Mouse (Mus musculus): ENCODE measurements at regions not wholly inside any gene's neighbourhood (a gene's known extent, or its start where the extent isn't known, plus 50 kb on each side); places are given as distances from the start of the nearest gene placed in this dataset.

GRCm38 (mm10) chr3:115766153-115766552, 51.3 kb upstream of the S1pr1 start:
- no peaks in the 10 kb centered on the region for H3K27me3 ChIP-seq (ENCODE audit: control insufficient read depth, insufficient read depth, low read length)
- H3K27ac ChIP-seq (replicated peaks in 1 of 2; ENCODE audit: control insufficient read depth in 1 of 2, insufficient read depth in 1 of 2, low read depth in 2 of 2, low read length in 2 of 2): peak overlapping the region; percentile 26 to 78
- peak overlapping the region; percentile 55 for H3K4me2 ChIP-seq (ENCODE audit: low read length)
- H3K9me3 ChIP-seq (ENCODE audit: control insufficient read depth, low read length): no peaks in the 10 kb centered on the region
- no peak; the same call in 1 of the 2 replicates for ATAC-seq (ENCODE audit: insufficient number of reproducible peaks, insufficient read depth, low FRiP score, low read depth)
- 35% methylated on average over 8 of the region's 8 CpGs for WGBS
- peaks cover 9 to 24% of the 10 kb centered on the region in 2 experiments for H3K4me1 ChIP-seq (ENCODE audit: control insufficient read depth in 2 of 2, insufficient read depth in 2 of 2, low read length in 2 of 2)
- peak overlapping the region in 1 of 2 experiments; percentile 3; a peak in 1 of 4 replicates for H3K4me3 ChIP-seq (ENCODE audit: control insufficient read depth in 1 of 2, insufficient read depth in 1 of 2, low read depth in 1 of 2, low read length in 2 of 2)
- peak overlapping the region; percentile 57 for H3K9ac ChIP-seq (ENCODE audit: low read length)
- H3K36me3 ChIP-seq (ENCODE audit: control insufficient read depth, insufficient read depth, low read length): no peaks in the 10 kb centered on the region

- Histone ChIP-seq H3K9ac (ENCODE audit: low read length) (no peak overlapping the region), H3K4me2 (ENCODE audit: low read length) (no peak overlapping the region), H3K4me1 (ENCODE audit: control insufficient read depth in 2 of 2, insufficient read depth in 2 of 2, low read length in 2 of 2) (peaks cover 7 to 17% of the 10 kb centered on the region in 2 experiments), H3K36me3 (ENCODE audit: control insufficient read depth, insufficient read depth, low read length) (no peaks in the 10 kb centered on the region), H3K4me3 (ENCODE audit: control insufficient read depth in 1 of 2, insufficient read depth in 1 of 2, low read depth in 1 of 2, low read length in 2 of 2) (no peak overlapping the region), H3K27me3 (ENCODE audit: control insufficient read depth, insufficient read depth, low read length) (no peaks in the 10 kb centered on the region), H3K9me3 (ENCODE audit: control insufficient read depth, low read length) (no peaks in the 10 kb centered on the region), H3K27ac (replicated peaks in 1 of 2; ENCODE audit: control insufficient read depth in 1 of 2, insufficient read depth in 1 of 2, low read depth in 2 of 2, low read length in 2 of 2) (peak overlapping the region in 1 of 2 experiments; percentile 2; a peak in 2 of 4 replicates)
- 48% methylated on average over 1 of the region's 1 CpGs for WGBS
- no peak for ATAC-seq (ENCODE audit: insufficient number of reproducible peaks, insufficient read depth, low FRiP score, low read depth)
Observed at GRCm38 (mm10) chr3:115768290-115768689, 53.4 kb upstream of the S1pr1 start.

GRCm38 (mm10) chr3:115768761-115769530, 54.1 kb upstream of the S1pr1 start:
- H3K9ac ChIP-seq (ENCODE audit: low read length): no peak overlapping the region
- no peak overlapping the region for H3K4me2 ChIP-seq (ENCODE audit: low read length)
- H3K27me3 ChIP-seq (ENCODE audit: control insufficient read depth, insufficient read depth, low read length): no peaks in the 10 kb centered on the region
- no peak for ATAC-seq (ENCODE audit: insufficient number of reproducible peaks, insufficient read depth, low FRiP score, low read depth)
- peak overlapping the region; percentile 58 to 65 for H3K27ac ChIP-seq (replicated peaks in 1 of 2; ENCODE audit: control insufficient read depth in 1 of 2, insufficient read depth in 1 of 2, low read depth in 2 of 2, low read length in 2 of 2)
- 71% methylated on average over 19 of the region's 19 CpGs for WGBS
- no peak overlapping the region for H3K4me3 ChIP-seq (ENCODE audit: control insufficient read depth in 1 of 2, insufficient read depth in 1 of 2, low read depth in 1 of 2, low read length in 2 of 2)
- no peaks in the 10 kb centered on the region for H3K9me3 ChIP-seq (ENCODE audit: control insufficient read depth, low read length)
- H3K4me1 ChIP-seq (ENCODE audit: control insufficient read depth in 2 of 2, insufficient read depth in 2 of 2, low read length in 2 of 2): peaks cover 4 to 14% of the 10 kb centered on the region in 2 experiments; a peak in 2 of 4 replicates
- H3K36me3 ChIP-seq (ENCODE audit: control insufficient read depth, insufficient read depth, low read length): no peaks in the 10 kb centered on the region

- no peaks in the 10 kb centered on the region for H3K9me3 ChIP-seq (ENCODE audit: control insufficient read depth, low read length)
- no peak overlapping the region for H3K4me2 ChIP-seq (ENCODE audit: low read length)
- no peaks in the 10 kb centered on the region for H3K27me3 ChIP-seq (ENCODE audit: control insufficient read depth, insufficient read depth, low read length)
- H3K9ac ChIP-seq (ENCODE audit: low read length): no peak overlapping the region
- H3K4me3 ChIP-seq (ENCODE audit: control insufficient read depth in 1 of 2, insufficient read depth in 1 of 2, low read depth in 1 of 2, low read length in 2 of 2): no peak overlapping the region
- H3K36me3 ChIP-seq (ENCODE audit: control insufficient read depth, insufficient read depth, low read length): no peaks in the 10 kb centered on the region
- ATAC-seq (ENCODE audit: insufficient number of reproducible peaks, insufficient read depth, low FRiP score, low read depth): no peak
- 66% methylated on average over 5 of the region's 5 CpGs for WGBS
- H3K4me1 ChIP-seq (ENCODE audit: control insufficient read depth in 2 of 2, insufficient read depth in 2 of 2, low read length in 2 of 2): peaks cover 0 to 3% of the 10 kb centered on the region in 2 experiments; a peak in 3 of 4 replicates
- no peak overlapping the region for H3K27ac ChIP-seq (replicated peaks in 1 of 2; ENCODE audit: control insufficient read depth in 1 of 2, insufficient read depth in 1 of 2, low read depth in 2 of 2, low read length in 2 of 2)
Observed at GRCm38 (mm10) chr3:115772676-115773075, 57.8 kb upstream of the S1pr1 start.

- Histone ChIP-seq H3K36me3 (ENCODE audit: control insufficient read depth, insufficient read depth, low read length) (no peaks in the 10 kb centered on the region), H3K4me2 (ENCODE audit: low read length) (no peak overlapping the region), H3K9me3 (ENCODE audit: control insufficient read depth, low read length) (no peaks in the 10 kb centered on the region), H3K4me3 (ENCODE audit: control insufficient read depth in 1 of 2, insufficient read depth in 1 of 2, low read depth in 1 of 2, low read length in 2 of 2) (no peak overlapping the region), H3K9ac (ENCODE audit: low read length) (no peak overlapping the region), H3K27ac (replicated peaks in 1 of 2; ENCODE audit: control insufficient read depth in 1 of 2, insufficient read depth in 1 of 2, low read depth in 2 of 2, low read length in 2 of 2) (no peak overlapping the region), H3K4me1 (ENCODE audit: control insufficient read depth in 2 of 2, insufficient read depth in 2 of 2, low read length in 2 of 2) (peaks cover 0 to 3% of the 10 kb centered on the region in 2 experiments; a peak in 3 of 4 replicates), H3K27me3 (ENCODE audit: control insufficient read depth, insufficient read depth, low read length) (no peaks in the 10 kb centered on the region)
- no peak for ATAC-seq (ENCODE audit: insufficient number of reproducible peaks, insufficient read depth, low FRiP score, low read depth)
- WGBS: 82% methylated on average over 8 of the region's 8 CpGs
Observed at GRCm38 (mm10) chr3:115774321-115774720, 59.4 kb upstream of the S1pr1 start.

- H3K9ac ChIP-seq (ENCODE audit: low read length): no peak overlapping the region
- no peaks in the 10 kb centered on the region for H3K9me3 ChIP-seq (ENCODE audit: control insufficient read depth, low read length)
- no peak overlapping the region for H3K4me3 ChIP-seq (ENCODE audit: control insufficient read depth in 1 of 2, insufficient read depth in 1 of 2, low read depth in 1 of 2, low read length in 2 of 2)
- ATAC-seq (ENCODE audit: insufficient number of reproducible peaks, insufficient read depth, low FRiP score, low read depth): no peak
- H3K36me3 ChIP-seq (ENCODE audit: control insufficient read depth, insufficient read depth, low read length): no peaks in the 10 kb centered on the region
- H3K27me3 ChIP-seq (ENCODE audit: control insufficient read depth, insufficient read depth, low read length): no peaks in the 10 kb centered on the region
- WGBS: 87% methylated on average over 4 of the region's 4 CpGs
- peaks cover 0 to 3% of the 10 kb centered on the region in 2 experiments; a peak in 3 of 4 replicates for H3K4me1 ChIP-seq (ENCODE audit: control insufficient read depth in 2 of 2, insufficient read depth in 2 of 2, low read length in 2 of 2)
- no peak overlapping the region for H3K4me2 ChIP-seq (ENCODE audit: low read length)
- no peak overlapping the region for H3K27ac ChIP-seq (replicated peaks in 1 of 2; ENCODE audit: control insufficient read depth in 1 of 2, insufficient read depth in 1 of 2, low read depth in 2 of 2, low read length in 2 of 2)
Observed at GRCm38 (mm10) chr3:115774723-115775122, 59.9 kb upstream of the S1pr1 start.

GRCm38 (mm10) chr3:115779144-115779890, 64.4 kb upstream of the S1pr1 start:
- no peak for ATAC-seq (ENCODE audit: insufficient number of reproducible peaks, insufficient read depth, low FRiP score, low read depth)
- WGBS: 84% methylated on average over 10 of the region's 10 CpGs
- H3K27ac ChIP-seq (replicated peaks in 1 of 2; ENCODE audit: control insufficient read depth in 1 of 2, insufficient read depth in 1 of 2, low read depth in 2 of 2, low read length in 2 of 2): no peak overlapping the region

More at GRCm38 (mm10) chr3:115779144-115779890, 64.4 kb upstream of the S1pr1 start:
- no peaks in the 10 kb centered on the region for H3K27me3 ChIP-seq (ENCODE audit: control insufficient read depth, insufficient read depth, low read length)
- H3K9me3 ChIP-seq (ENCODE audit: control insufficient read depth, low read length): no peaks in the 10 kb centered on the region
- no peaks in the 10 kb centered on the region for H3K36me3 ChIP-seq (ENCODE audit: control insufficient read depth, insufficient read depth, low read length)
- H3K4me3 ChIP-seq (ENCODE audit: control insufficient read depth in 1 of 2, insufficient read depth in 1 of 2, low read depth in 1 of 2, low read length in 2 of 2): no peak overlapping the region
- H3K4me1 ChIP-seq (ENCODE audit: control insufficient read depth in 2 of 2, insufficient read depth in 2 of 2, low read length in 2 of 2): peaks cover 0 to 15% of the 10 kb centered on the region in 2 experiments; a peak in 3 of 4 replicates
- no peak overlapping the region for H3K9ac ChIP-seq (ENCODE audit: low read length)
- H3K4me2 ChIP-seq (ENCODE audit: low read length): no peak overlapping the region
